7 mouse cellular contexts compared by ENCODE assay signal in genomic region chr10:61647790-61648736, GRCm38 (mm10). TPM values are rescaled to one million over a fixed set of nuclear protein-coding genes. Genes with fewer than 3 reads are reported as not detected.
DNase-seq lines count a peak whose midpoint lies in the region; ATAC-seq lines count a peak whose summit lies in the region.

Gene Ppa1 (plus strand): TSS chr10:61648552.

- no peaks in the 10 kb centered on the region for H3K27me3 ChIP-seq in embryonic facial prominence, embryonic 10.5 days (replicated peaks; ENCODE audit: low read depth, poor library complexity, severe bottlenecking)
- no peaks in the 10 kb centered on the region for H3K27me3 ChIP-seq in limb, embryonic 11.5 days (ENCODE audit: control insufficient read depth, insufficient read depth, low read length)
- no peaks in the 10 kb centered on the region for H3K27me3 ChIP-seq in midbrain, embryonic 14.5 days (ENCODE audit: control insufficient read depth, insufficient read depth, low read length)

- no peaks in the 10 kb centered on the region for H3K9me3 ChIP-seq in embryonic facial prominence, embryonic 10.5 days
- H3K9me3 ChIP-seq in limb, embryonic 11.5 days (ENCODE audit: control insufficient read depth, low read length), result no peaks in the 10 kb centered on the region
- no peaks in the 10 kb centered on the region for H3K9me3 ChIP-seq in midbrain, embryonic 14.5 days (ENCODE audit: control insufficient read depth, low read length)

- peak; percentile 86 for ATAC-seq in granulocyte monocyte progenitor cell, adult 5-6 weeks (replicated peaks; ENCODE audit: poor library complexity, severe bottlenecking)
- ATAC-seq in limb, embryonic 11.5 days (ENCODE audit: insufficient number of reproducible peaks, low FRiP score, low TSS enrichment, low read depth), result peak; percentile 93
- peak; percentile 97 for ATAC-seq in midbrain, embryonic 14.5 days (ENCODE audit: low FRiP score, low TSS enrichment)

- H3K27ac ChIP-seq in embryonic facial prominence, embryonic 10.5 days (replicated peaks), result peak within 1 kb of the TSS; percentile 92
- peak within 1 kb of the TSS; percentile 75; the same call in 1 of the 2 replicates for H3K27ac ChIP-seq in limb, embryonic 11.5 days (replicated peaks; ENCODE audit: low read depth, low read length)
- peak within 1 kb of the TSS; percentile 86 for H3K27ac ChIP-seq in midbrain, embryonic 14.5 days (replicated peaks; ENCODE audit: low read depth, low read length)

- peaks cover 19% of the 10 kb centered on the region for H3K4me1 ChIP-seq in embryonic facial prominence, embryonic 10.5 days
- peaks cover 3% of the 10 kb centered on the region; the same call in 1 of the 2 replicates for H3K4me1 ChIP-seq in limb, embryonic 11.5 days (ENCODE audit: control insufficient read depth, insufficient read depth, low read length)
- H3K4me1 ChIP-seq in midbrain, embryonic 14.5 days (ENCODE audit: control insufficient read depth, insufficient read depth, low read length), result peaks cover 7% of the 10 kb centered on the region

- peaks cover 23% of the 10 kb centered on the region for H3K36me3 ChIP-seq in embryonic facial prominence, embryonic 10.5 days (replicated peaks)
- no peaks in the 10 kb centered on the region for H3K36me3 ChIP-seq in limb, embryonic 11.5 days (ENCODE audit: control insufficient read depth, insufficient read depth, low read length)
- H3K36me3 ChIP-seq in midbrain, embryonic 14.5 days (ENCODE audit: control insufficient read depth, insufficient read depth, low read length), result peaks cover 7% of the 10 kb centered on the region; the same call in 1 of the 2 replicates

- peak within 1 kb of the TSS; percentile 62 for H3K4me2 ChIP-seq in limb, embryonic 11.5 days (ENCODE audit: low read depth, severe bottlenecking)
- H3K4me2 ChIP-seq in midbrain, embryonic 14.5 days (ENCODE audit: low read length), result peak within 1 kb of the TSS; percentile 94

- H3K9ac ChIP-seq in limb, embryonic 11.5 days (ENCODE audit: low read length), result peak within 1 kb of the TSS; percentile 87
- peak within 1 kb of the TSS; percentile 84 for H3K9ac ChIP-seq in midbrain, embryonic 14.5 days (replicated peaks; ENCODE audit: low read length)

- DNase-seq in adrenal gland, postnatal 10 days, result peak; percentile 94
- DNase-seq in embryonic facial prominence, embryonic 10.5 days (ENCODE audit: low spot score), result peak; percentile 97
- DNase-seq in kidney, adult 18-20 months, result peak; percentile 88
- DNase-seq in limb, embryonic 11.5 days (ENCODE audit: low spot score), result peak; percentile 93
- DNase-seq in midbrain, embryonic 14.5 days, result peak; percentile 97
- peak; percentile 71 to 80 for DNase-seq in spleen, adult 18-20 months

- 5% methylated on average over 50 of the region's 50 CpGs for WGBS in embryonic facial prominence, embryonic 10.5 days
- WGBS in limb, embryonic 11.5 days, result 3% methylated on average over 42 of the region's 50 CpGs
- 4% methylated on average over 43 of the region's 50 CpGs for WGBS in midbrain, embryonic 14.5 days

- H3K4me3 ChIP-seq in embryonic facial prominence, embryonic 10.5 days, result peak within 1 kb of the TSS; percentile 86
- peak within 1 kb of the TSS; percentile 87 for H3K4me3 ChIP-seq in limb, embryonic 11.5 days (ENCODE audit: low read depth, low read length)
- peak within 1 kb of the TSS; percentile 75 for H3K4me3 ChIP-seq in midbrain, embryonic 14.5 days (replicated peaks; ENCODE audit: low read depth, low read length)

RNA-seq across cellular contexts. Expression of gene Ppa1, which starts in this region (rescaled TPM):
- total RNA-seq in adrenal gland, postnatal 10 days (2021), result 100 to 1,000 TPM; 110 to 122 TPM
- polyA plus RNA-seq in embryonic facial prominence, embryonic 10.5 days (2016; fragmentation: Nextera tagmentation; extraction: Ambion mirVana), result 345 and 369 TPM in 2 replicates
- 67.1 and 84.1 TPM in 2 replicates for total RNA-seq in granulocyte monocyte progenitor cell, adult 5-6 weeks (2014; fragmentation: Nextera tagmentation)
- 169 and 176 TPM in 2 replicates for total RNA-seq in granulocyte monocyte progenitor cell, adult 5-6 weeks (2017)
- polyA plus RNA-seq in limb, embryonic 11.5 days (2014; fragmentation: Nextera tagmentation; extraction: Ambion mirVana), result 314 and 321 TPM in 2 replicates
- polyA plus RNA-seq in midbrain, embryonic 14.5 days (2014; fragmentation: Nextera tagmentation; extraction: Ambion mirVana), result 205 and 216 TPM in 2 replicates

Comparison
In these comparisons a context has a peak if more than half of its experiments do, and no peak if none do; other contexts are left out.
1. Peak in every context shown above with its lines: DNase-seq, ATAC-seq, H3K4me3 ChIP-seq and H3K27ac ChIP-seq.